Mouse (Mus musculus) ES-E14 (cell line): ENCODE measurements around the gene Heatr9. TPM values are rescaled to one million over a fixed set of nuclear protein-coding genes. Genes with fewer than 3 reads are reported as not detected.

Experiments
- DNase-seq: peaks from one replicate; pipeline ENCODE4 v3.0.0-alpha.2; 2013; ENCODE audit warnings: low read depth, low spot score
- H3K27ac ChIP-seq: 2 replicates; pipeline ENCODE4 v1.5.1; 2012; ENCODE audit warnings: low read depth, mild to moderate bottlenecking, low read length, moderate library complexity, mixed read lengths; ENCODE audit not compliant: poor library complexity, insufficient read depth, severe bottlenecking
- H3K36me3 ChIP-seq: 2 replicates; pipeline ENCODE4 v1.6.1; 2012; ENCODE audit warnings: mild to moderate bottlenecking, low read length, moderate library complexity, mixed read lengths; ENCODE audit not compliant: control insufficient read depth, poor library complexity, insufficient read depth, severe bottlenecking
- H3K4me1 ChIP-seq, 2 experiments: fragments of 150-350 bp in 1 of 2; sonication (generic) in 1 of 2; 2 replicates each; pipeline ENCODE4 v1.6.1; 2012; ENCODE audit warnings: low read length in 2 of 2, mild to moderate bottlenecking in 1 of 2, mixed read lengths in 1 of 2; ENCODE audit not compliant: control insufficient read depth in 2 of 2, insufficient read depth in 2 of 2, poor library complexity in 1 of 2
- H3K4me3 ChIP-seq, 2 experiments: fragments of 150-350 bp in 1 of 2; sonication (generic) in 1 of 2; 2 replicates each; pipeline ENCODE4 v1.5.1; 2012; ENCODE audit warnings: low read length in 2 of 2, low read depth in 1 of 2, mild to moderate bottlenecking in 1 of 2, mixed read lengths in 1 of 2; ENCODE audit not compliant: insufficient read depth in 1 of 2, poor library complexity in 1 of 2, severe bottlenecking in 1 of 2
- H3K9ac ChIP-seq: 2 replicates; pipeline ENCODE4 v1.6.1; 2012; ENCODE audit warnings: low read depth, mild to moderate bottlenecking, low read length, mixed read lengths; ENCODE audit not compliant: poor library complexity, insufficient read depth, severe bottlenecking
- H3K9me3 ChIP-seq: fragments of 150-350 bp; sonication (generic); 2 replicates; pipeline ENCODE4 v1.6.1; 2012; ENCODE audit warnings: low read depth, mild to moderate bottlenecking, low read length; ENCODE audit not compliant: control insufficient read depth, insufficient read depth
- CHD2 ChIP-seq: IDR thresholded peaks from 2 replicates; pipeline ENCODE4 v1.6.1; 2014; ENCODE audit warnings: mild to moderate bottlenecking, low read depth, low read length, inconsistent platforms
- HCFC1 ChIP-seq: IDR thresholded peaks from 2 replicates; pipeline ENCODE4 v1.6.1; 2012; ENCODE audit warnings: low read length, inconsistent platforms, borderline replicate concordance; ENCODE audit not compliant: insufficient read depth
- MAFK ChIP-seq: IDR thresholded peaks from 2 replicates; pipeline ENCODE4 v1.6.1; 2014; ENCODE audit warnings: mild to moderate bottlenecking, low read depth, low read length, inconsistent platforms; ENCODE audit not compliant: insufficient read depth
- ZC3H11A ChIP-seq: IDR thresholded peaks from 2 replicates; pipeline ENCODE4 v1.6.1; 2012; ENCODE audit warnings: low read depth, mild to moderate bottlenecking, inconsistent platforms, low read length, borderline replicate concordance
- ZNF384 ChIP-seq: IDR thresholded peaks from 2 replicates; pipeline ENCODE4 v1.6.1; 2012; ENCODE audit warnings: low read depth, low read length, inconsistent platforms
- in situ Hi-C, 2 experiments: fragments of 600-800 bp; cut with MboI; formaldehyde crosslinking; loops; one replicate each; pipeline ENCODE4 v1.15.1; 2025; ENCODE audit warnings: low sequenced_read_pairs in 2 of 2, inconsistent platforms in 1 of 2; ENCODE audit not compliant: unreplicated experiment in 2 of 2
- total RNA-seq: library from RNA; depleted of rRNA; stranded (reverse); fragments of 300-350 nt; gene quantifications from 2 replicates; pipeline ENCODE4 v1.2.3, GENCODE M21; 2012

Heatr9 gene
- total RNA-seq, 1 experiment, result not detected

DNA sequence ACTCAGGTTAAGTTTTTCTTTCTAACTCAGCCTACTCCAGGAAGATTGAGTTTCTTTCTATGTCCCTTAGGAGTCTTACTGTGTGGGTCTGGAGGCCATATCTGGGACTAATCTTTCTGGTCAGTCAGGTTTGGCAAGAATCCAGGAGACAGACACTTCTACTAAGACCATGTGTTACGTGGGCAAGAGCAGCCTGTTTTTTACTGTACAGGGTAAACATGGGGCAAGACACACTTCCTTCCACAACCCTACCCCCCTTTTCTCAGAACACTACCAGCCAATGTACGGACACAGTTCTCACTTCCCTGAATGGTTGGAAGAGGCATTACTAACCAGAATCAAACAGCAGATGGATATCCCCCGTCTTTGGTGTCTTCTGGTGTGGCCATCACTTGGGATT, 22.2 kb upstream of the Heatr9 start:
- Histone ChIP-seq H3K36me3 (no peaks in the 10 kb centered on the region), H3K4me1 (no peaks in the 10 kb centered on the region), H3K4me3 (no peak overlapping the region), H3K9ac (no peak overlapping the region), H3K9me3 (no peaks in the 10 kb centered on the region), H3K27ac (no peak overlapping the region)
- in situ Hi-C loops, result no loop called here
- no peak for DNase-seq
- no peak for TF ChIP-seq CHD2

- Histone ChIP-seq H3K9me3 (no peaks in the 10 kb centered on the region), H3K4me1 (no peaks in the 10 kb centered on the region), H3K27ac (no peak overlapping the region), H3K36me3 (no peaks in the 10 kb centered on the region), H3K4me3 (no peak overlapping the region), H3K9ac (no peak overlapping the region)
- in situ Hi-C loops, result no loop called here
- no peak for TF ChIP-seq ZNF384
- TF ChIP-seq ZC3H11A, result no peak
- no peak for TF ChIP-seq HCFC1
- peak; percentile 66 for TF ChIP-seq MAFK
- TF ChIP-seq CHD2, result no peak
- DNase-seq, result no peak
Observed at GRCm38 (mm10) chr11:83541415-83541814, 19.4 kb upstream of the Heatr9 start.

GRCm38 (mm10) chr11:83540931-83541330, 19.0 kb upstream of the Heatr9 start:
- H3K9me3 ChIP-seq, result no peaks in the 10 kb centered on the region
- TF ChIP-seq HCFC1, result no peak
- no peak for TF ChIP-seq CHD2
- no peak for TF ChIP-seq ZNF384
- TF ChIP-seq MAFK, result peak; percentile 76
- TF ChIP-seq ZC3H11A, result no peak
- no peak overlapping the region for H3K9ac ChIP-seq
- in situ Hi-C loops, result no loop called here
- no peak overlapping the region for H3K4me3 ChIP-seq
- no peak for DNase-seq
- no peak overlapping the region for H3K27ac ChIP-seq
- H3K4me1 ChIP-seq, result no peaks in the 10 kb centered on the region
- H3K36me3 ChIP-seq, result no peaks in the 10 kb centered on the region

DNA sequence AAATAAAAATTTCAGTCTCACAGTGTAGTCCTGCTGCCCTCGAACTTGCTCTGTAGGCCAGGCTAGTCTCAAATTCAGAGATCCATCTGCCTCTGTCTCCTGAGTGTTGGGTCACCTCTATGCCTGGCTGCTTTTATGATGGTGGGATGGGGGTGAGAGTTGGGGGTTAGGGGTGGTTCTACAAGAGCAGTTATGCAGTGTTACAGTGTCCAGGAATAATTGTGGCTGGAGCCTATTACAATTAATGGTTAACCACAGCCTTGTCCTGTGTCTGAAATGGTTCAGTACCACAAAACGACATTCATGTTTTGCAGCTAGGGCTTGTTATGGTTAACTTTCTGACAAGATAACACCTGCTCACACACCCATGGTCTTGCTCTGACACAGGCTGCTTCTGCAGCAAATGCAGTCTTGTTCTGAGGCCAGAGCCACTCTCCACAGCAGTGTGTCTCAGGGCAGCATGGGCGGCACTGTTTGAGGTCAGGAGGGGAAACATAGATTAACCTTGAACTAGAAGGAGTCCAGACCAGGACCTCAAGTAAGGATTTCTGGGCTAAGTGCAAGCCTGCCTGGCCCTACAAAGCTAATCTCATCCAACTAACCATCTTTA, 16.8 kb upstream of the Heatr9 start:
- no peaks in the 10 kb centered on the region for H3K36me3 ChIP-seq

DNA sequence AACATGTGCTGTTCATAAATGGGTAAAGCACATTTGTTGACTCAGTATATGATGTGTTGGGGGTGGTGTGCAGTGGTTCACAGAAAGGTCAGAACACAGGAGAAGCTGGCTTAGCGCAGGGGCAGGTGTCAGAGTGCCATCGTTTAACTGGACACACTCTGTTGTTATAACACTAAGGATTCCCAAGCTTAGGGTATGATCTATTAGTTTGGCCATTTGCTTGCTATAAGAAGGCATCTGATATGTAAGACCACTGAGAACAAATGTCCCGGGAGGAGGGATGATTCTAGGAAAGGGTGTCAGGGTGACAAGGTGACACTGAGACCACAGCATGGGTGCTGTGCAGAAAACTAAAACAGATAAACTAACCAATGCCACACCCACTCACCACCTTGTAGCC, 14.9 kb upstream of the Heatr9 start:
- TF ChIP-seq ZNF384 (no peak), HCFC1 (no peak), MAFK (no peak), ZC3H11A (no peak), CHD2 (no peak)
- H3K4me1 ChIP-seq, result peaks cover 0 to 2% of the 10 kb centered on the region in 2 experiments; a peak in 1 of 4 replicates
- no peaks in the 10 kb centered on the region for H3K9me3 ChIP-seq
- no peak overlapping the region for H3K4me3 ChIP-seq
- H3K27ac ChIP-seq, result no peak overlapping the region
- H3K36me3 ChIP-seq, result no peaks in the 10 kb centered on the region
- in situ Hi-C loops, result no loop called here
- H3K9ac ChIP-seq, result no peak overlapping the region
- no peak for DNase-seq

More for the DNA sequence above, 16.8 kb upstream of the Heatr9 start:
- no peak for TF ChIP-seq ZC3H11A
- no peak for TF ChIP-seq CHD2
- TF ChIP-seq ZNF384, result no peak
- no peak for TF ChIP-seq MAFK
- TF ChIP-seq HCFC1, result no peak
- Histone ChIP-seq H3K4me3 (no peak overlapping the region), H3K27ac (no peak overlapping the region), H3K4me1 (peaks cover 0 to 2% of the 10 kb centered on the region in 2 experiments; a peak in 1 of 4 replicates), H3K9me3 (no peaks in the 10 kb centered on the region), H3K9ac (no peak overlapping the region)
- DNase-seq, result no peak
- in situ Hi-C loops, result no loop called here
